Mouse (Mus musculus): ENCODE results near the gene Gm16223. TPM values are rescaled to one million over a fixed set of nuclear protein-coding genes. Genes with fewer than 3 reads are reported as not detected.

Gm16223 gene
- not detected in 2 replicates for polyA plus RNA-seq (2012; ENCODE audit: insufficient read depth, insufficient read length, missing spikeins)

DNA sequence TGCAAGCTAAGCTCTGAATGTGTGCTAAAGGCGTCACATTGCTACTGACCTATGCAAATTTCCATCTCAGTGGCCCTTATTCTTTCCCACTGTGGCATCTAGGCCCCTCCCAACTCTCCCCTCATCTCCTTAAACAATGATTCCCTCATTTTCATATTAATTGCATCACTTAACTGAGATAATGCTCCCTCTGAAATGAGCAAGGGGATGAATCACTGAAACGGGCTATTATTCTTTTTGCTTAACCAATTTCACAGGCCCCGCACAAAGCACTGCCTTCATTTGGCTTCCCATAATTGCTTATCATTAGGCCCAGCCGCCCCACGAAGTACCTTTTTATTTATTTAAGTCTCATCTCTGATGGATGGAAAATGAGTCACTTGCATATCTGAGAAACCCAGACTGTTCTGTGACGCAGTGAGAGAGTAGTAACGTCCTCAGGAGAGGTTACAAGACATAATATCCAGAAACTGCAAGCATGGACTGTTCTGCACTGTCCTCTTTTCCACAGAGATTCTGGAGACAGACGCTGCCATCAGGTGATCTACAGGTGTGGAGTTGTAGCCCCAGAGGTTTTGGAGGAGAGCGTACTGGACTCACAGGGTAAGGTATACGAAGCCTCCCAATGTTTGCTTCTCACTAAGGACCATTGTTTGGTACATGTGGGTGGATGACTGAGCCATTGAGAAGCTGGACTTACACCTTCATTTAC, at the start of gene Gm16223:
Gm16223 (plus strand) TSS at position 485 of the 712 bp plus-strand sequence.
- Histone ChIP-seq H3K4me3 (ENCODE audit: insufficient read depth, low read depth, low read length) (no peak within 1 kb of the TSS), H3K27ac (replicated peaks; ENCODE audit: low read depth, low read length) (no peak within 1 kb of the TSS), H3K4me1 (ENCODE audit: control insufficient read depth, insufficient read depth, insufficient read length, low read length) (no peaks in the 10 kb centered on the region)

DNA sequence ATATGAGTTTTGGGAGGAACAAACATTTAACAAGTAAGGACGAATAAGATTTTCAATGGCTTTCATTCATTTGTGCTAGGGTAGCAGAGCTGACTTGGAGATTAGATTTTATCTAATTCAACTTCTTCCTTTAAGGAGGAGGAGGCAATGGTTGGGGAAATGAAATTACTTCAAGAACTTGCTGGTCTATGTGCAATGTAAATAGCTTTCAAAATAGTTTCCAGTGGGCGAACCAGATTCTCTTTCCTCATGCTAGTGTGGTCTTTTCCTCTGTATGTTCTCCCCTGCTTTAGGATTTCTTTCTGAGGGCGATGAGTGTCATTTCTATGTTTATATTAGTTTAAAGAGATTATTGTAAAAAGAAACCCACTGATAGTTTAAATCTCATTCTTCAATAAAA, 45.7 kb upstream of the Gm16223 start:
- Histone ChIP-seq H3K27ac (replicated peaks; ENCODE audit: low read depth, low read length) (no peak overlapping the region), H3K4me1 (ENCODE audit: control insufficient read depth, insufficient read depth, insufficient read length, low read length) (no peaks in the 10 kb centered on the region), H3K4me3 (ENCODE audit: insufficient read depth, low read depth, low read length) (no peak overlapping the region)

DNA sequence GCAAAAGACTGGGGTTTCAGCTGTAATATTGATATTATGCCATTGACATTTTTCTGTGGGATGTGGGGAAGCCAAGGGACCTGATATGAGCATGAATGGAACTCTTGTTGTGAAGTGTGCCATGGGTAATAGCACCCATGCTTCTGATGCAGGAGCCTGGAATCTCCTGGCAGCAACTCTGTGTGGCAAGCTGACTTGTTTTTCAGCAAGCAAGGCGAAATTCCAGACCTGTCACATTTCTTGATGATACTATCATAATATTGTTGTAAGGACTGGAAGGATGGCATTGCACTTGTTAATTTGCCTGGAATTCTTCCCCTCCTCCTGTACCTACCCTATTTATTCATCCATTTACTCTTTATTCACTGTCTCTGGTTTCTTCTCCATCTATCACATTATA, 44.2 kb upstream of the Gm16223 start:
- Histone ChIP-seq H3K27ac (replicated peaks; ENCODE audit: low read depth, low read length) (no peak overlapping the region), H3K4me3 (ENCODE audit: insufficient read depth, low read depth, low read length) (no peak overlapping the region), H3K4me1 (ENCODE audit: control insufficient read depth, insufficient read depth, insufficient read length, low read length) (no peaks in the 10 kb centered on the region)

DNA sequence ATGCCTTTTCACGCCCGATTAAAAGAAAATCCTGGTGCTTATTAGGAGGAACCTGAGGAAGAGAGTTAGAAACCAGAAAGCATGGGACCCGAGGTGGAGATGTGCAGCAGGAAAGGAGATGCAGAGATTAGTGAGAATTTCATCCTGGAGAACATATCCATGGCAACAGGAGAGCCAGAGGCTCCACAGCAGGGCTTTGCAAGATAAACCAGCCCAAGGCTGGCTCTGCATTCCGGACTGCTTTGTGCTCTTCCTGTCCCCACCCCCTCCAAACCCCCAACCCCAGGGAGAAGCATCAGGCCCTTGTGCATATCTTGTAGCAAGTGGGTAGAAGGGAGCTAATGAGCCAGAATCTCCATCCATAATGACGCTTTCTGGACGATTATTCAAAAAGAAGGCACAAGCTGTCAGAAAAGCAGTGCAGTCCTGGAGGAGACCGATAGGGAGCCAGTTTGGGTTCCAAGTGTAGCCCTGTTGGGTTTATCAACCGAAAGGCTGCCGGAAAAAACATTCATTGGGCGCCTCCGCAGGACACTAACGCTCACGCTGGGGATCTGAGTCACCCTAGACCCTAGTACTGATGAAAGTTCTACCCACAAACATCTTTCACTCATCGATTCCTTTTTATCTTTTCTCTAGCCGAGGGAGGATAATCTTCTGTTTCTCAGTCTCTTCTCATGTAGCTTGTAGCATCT, 31.2 kb upstream of the Gm16223 start:
- no peak overlapping the region for H3K4me3 ChIP-seq (ENCODE audit: insufficient read depth, low read depth, low read length)
- H3K27ac ChIP-seq (replicated peaks; ENCODE audit: low read depth, low read length), result no peak overlapping the region
- no peaks in the 10 kb centered on the region for H3K4me1 ChIP-seq (ENCODE audit: control insufficient read depth, insufficient read depth, insufficient read length, low read length)

DNA sequence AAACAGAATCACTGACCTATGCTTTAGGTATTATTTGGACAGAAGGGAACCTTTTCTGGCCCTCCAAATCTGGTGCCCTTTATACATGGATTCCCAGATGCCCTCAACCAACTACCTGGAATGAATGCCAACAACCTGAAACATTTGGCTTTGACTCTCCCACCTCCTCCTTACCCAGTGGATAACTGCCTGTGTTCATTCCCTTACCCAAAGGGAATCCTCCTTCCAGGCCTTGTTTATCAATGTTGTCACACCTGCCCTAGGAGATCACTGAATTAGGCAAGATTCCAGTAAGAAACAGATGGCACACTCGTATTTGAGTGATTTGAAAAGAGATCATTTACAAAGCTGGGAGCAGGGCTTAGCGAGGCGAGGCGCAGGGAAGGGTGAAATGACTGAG, 13.1 kb upstream of the Gm16223 start:
- Histone ChIP-seq H3K4me1 (ENCODE audit: control insufficient read depth, insufficient read depth, insufficient read length, low read length) (no peaks in the 10 kb centered on the region), H3K4me3 (ENCODE audit: insufficient read depth, low read depth, low read length) (no peak overlapping the region), H3K27ac (replicated peaks; ENCODE audit: low read depth, low read length) (no peak overlapping the region)

DNA sequence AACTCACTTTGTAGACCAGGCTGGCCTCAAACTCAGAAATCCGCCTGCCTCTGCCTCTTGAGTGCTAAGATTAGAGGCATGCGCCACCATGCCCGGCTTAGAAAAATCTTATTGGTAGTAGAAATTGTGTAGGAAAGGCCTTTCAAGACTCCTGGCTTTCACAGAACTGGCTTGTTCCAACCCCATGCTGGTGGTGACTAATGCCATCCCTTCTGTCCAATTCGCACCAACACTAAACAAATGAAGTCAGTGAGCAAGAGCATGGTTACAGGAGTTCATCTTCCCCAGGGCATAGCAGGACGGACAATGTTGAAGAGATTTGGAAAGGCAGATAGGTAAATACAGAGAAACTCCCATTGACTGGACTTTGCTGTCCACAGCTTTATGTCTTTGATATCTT, 12.6 kb upstream of the Gm16223 start:
- Histone ChIP-seq H3K4me3 (ENCODE audit: insufficient read depth, low read depth, low read length) (no peak overlapping the region), H3K27ac (replicated peaks; ENCODE audit: low read depth, low read length) (no peak overlapping the region), H3K4me1 (ENCODE audit: control insufficient read depth, insufficient read depth, insufficient read length, low read length) (no peaks in the 10 kb centered on the region)

DNA sequence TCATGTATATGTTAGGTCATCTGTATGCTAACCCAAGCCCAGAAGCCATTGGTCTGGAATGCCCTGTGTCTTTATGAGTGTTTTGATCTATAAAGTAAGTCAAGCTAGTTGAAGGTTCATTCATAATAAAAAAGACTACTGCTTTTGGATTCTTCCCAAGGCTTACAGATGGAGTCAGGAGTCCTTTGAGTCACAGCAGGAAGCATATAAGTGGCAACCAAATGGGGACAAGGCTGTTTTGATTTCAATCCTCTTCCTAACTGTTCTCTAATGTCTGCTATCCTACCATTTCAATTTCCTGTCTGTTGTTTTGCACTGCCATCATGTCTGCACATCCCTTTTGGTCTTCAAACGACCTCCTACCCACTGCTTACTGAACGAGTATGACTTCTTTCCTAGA, 2.7 kb upstream of the Gm16223 start:
- H3K4me1 ChIP-seq (ENCODE audit: control insufficient read depth, insufficient read depth, insufficient read length, low read length), result no peaks in the 10 kb centered on the region
- no peak overlapping the region for H3K27ac ChIP-seq (replicated peaks; ENCODE audit: low read depth, low read length)
- H3K4me3 ChIP-seq (ENCODE audit: insufficient read depth, low read depth, low read length), result no peak overlapping the region

DNA sequence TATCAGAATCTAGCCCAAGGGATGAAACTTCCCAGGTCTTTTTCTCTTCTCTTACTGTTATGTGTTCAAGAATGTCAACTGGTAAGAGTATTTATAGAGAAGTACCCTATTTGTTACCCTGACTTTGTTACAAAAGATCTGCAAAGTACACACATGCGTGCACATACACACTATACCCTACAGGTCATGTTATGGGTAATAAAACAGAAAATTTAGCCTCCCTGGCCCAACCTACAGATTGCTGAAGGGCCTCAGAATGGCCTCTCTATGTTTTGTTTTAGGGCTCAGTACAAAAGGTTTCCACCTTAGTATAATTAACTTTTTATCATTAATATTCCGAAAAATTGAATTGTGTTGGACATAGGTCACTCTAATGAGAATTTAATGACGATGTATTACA, 685 bp upstream of the Gm16223 start:
- Histone ChIP-seq H3K27ac (replicated peaks; ENCODE audit: low read depth, low read length) (no peak overlapping the region), H3K4me1 (ENCODE audit: control insufficient read depth, insufficient read depth, insufficient read length, low read length) (no peaks in the 10 kb centered on the region), H3K4me3 (ENCODE audit: insufficient read depth, low read depth, low read length) (no peak overlapping the region)

DNA sequence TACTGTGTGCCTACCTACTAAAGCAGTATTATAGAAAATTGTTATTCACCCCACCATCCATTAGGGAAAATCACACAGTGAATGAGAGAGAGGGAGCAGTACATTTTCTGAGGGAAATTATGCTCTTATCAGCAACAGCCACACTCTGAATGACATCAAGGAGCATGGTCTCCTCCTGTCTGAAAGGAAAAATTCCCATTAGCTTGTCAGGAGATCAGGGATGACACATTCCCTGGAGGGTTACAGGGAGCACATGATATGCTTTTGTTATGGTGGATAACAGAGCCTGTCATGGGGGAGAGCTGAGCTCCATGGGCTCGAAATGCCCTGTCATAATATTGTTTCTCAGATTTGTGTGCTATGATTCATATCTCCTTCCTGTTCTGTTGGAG, 424 bp downstream of the Gm16223 start:
- Histone ChIP-seq H3K4me3 (ENCODE audit: insufficient read depth, low read depth, low read length) (no peak overlapping the region), H3K27ac (replicated peaks; ENCODE audit: low read depth, low read length) (no peak overlapping the region), H3K4me1 (ENCODE audit: control insufficient read depth, insufficient read depth, insufficient read length, low read length) (no peaks in the 10 kb centered on the region)

DNA sequence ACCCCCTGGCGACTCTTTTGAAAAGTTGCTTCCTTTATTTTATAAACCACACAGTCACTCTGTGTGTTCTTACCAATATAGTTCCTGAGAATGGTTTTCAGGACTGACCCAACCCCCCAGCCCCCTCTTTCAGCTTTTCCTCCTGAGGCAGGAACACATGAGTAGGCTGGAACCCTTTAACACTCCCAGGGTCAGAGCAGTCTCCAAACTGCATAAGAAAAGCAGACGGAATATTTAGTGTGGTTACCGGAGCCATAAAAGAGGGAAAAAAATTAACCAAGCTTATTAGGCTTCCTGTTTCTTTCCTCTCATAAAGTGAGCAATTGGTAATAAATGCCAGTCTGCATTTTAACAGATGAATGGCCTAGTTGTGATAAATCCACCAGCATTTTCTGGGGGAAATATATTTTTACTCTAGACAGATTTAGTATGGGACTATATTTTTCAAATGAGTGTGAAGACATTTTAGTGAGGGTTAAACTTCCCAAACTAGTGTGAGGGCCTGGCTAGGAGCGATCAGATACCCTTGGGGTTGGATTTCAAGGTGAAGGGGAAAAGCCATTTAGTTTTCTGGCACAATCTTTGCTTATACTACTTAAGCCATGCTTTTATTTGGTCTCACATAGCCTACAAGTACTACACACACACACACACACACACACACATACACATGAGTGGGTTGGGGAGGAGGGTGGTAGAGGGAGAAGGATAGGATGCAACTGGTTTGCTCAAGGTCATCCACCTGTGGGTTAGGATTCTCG, 49.0 kb downstream of the Gm16223 start:
- Histone ChIP-seq H3K27ac (replicated peaks; ENCODE audit: low read depth, low read length) (no peak overlapping the region), H3K4me1 (ENCODE audit: control insufficient read depth, insufficient read depth, insufficient read length, low read length) (no peaks in the 10 kb centered on the region), H3K4me3 (ENCODE audit: insufficient read depth, low read depth, low read length) (no peak overlapping the region)

DNA sequence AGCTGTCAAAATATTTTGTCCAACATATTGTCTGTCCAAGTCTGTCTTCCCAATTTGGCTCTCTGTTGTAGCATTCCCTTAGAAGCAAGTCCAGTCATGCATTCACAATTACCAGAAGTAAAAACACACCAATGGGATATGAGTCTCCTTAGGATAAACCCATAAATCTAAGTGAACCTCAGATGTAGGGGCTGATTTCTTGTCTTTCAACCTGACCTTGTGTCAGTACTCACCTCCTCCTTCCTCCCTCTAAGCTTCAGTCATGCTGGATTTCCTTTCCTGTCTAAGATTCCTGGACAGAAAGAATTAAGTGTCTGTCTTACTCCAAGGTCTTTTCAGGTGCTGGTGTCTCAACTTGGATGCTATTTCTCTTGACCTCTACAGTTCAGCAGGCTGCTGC, 57.8 kb downstream of the Gm16223 start:
- Histone ChIP-seq H3K4me3 (ENCODE audit: insufficient read depth, low read depth, low read length) (no peak overlapping the region), H3K27ac (replicated peaks; ENCODE audit: low read depth, low read length) (no peak overlapping the region), H3K4me1 (ENCODE audit: control insufficient read depth, insufficient read depth, insufficient read length, low read length) (no peaks in the 10 kb centered on the region)

DNA sequence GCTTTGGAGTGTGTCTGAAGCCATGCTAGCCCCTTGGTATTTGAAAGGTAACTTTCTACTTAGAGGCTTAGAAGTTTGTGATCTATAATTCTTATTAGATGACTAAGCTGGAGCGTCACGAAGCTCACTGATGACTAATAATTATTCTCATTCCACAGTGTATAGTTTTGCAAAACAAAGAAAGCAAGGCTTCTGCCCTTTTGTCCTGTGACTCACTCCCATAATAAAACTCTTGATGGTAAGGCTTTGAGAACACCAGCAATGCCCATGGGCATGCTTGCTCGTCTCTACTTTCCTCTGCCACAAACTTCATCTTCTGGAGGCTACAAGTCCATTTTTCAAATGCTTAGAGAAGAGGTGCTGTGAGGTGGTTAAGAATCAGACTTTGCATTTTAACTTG, 87.9 kb downstream of the Gm16223 start:
- Histone ChIP-seq H3K4me1 (ENCODE audit: control insufficient read depth, insufficient read depth, insufficient read length, low read length) (no peaks in the 10 kb centered on the region), H3K4me3 (ENCODE audit: insufficient read depth, low read depth, low read length) (no peak overlapping the region), H3K27ac (replicated peaks; ENCODE audit: low read depth, low read length) (no peak overlapping the region)

DNA sequence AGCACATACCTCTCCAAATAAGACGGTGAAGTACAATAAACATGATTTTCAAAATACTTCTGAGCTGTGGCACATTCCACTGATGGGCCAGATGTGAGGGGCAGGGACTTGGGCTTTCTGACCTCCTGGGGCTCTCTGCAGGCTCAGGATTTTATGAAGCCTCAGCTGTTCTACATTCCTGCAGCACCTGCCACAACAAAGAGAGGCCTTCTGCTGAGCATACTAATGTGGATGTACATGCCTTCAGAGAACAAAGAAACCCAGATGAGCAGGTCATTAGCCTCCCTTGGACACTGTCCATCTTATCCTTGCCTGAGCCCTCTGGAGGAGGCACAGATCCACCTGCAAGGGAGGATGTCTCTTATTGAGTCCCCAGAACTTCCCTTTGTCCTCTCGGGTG, 97.0 kb downstream of the Gm16223 start:
- H3K27ac ChIP-seq (replicated peaks; ENCODE audit: low read depth, low read length), result no peak overlapping the region
- no peaks in the 10 kb centered on the region for H3K4me1 ChIP-seq (ENCODE audit: control insufficient read depth, insufficient read depth, insufficient read length, low read length)
- H3K4me3 ChIP-seq (ENCODE audit: insufficient read depth, low read depth, low read length), result no peak overlapping the region

DNA sequence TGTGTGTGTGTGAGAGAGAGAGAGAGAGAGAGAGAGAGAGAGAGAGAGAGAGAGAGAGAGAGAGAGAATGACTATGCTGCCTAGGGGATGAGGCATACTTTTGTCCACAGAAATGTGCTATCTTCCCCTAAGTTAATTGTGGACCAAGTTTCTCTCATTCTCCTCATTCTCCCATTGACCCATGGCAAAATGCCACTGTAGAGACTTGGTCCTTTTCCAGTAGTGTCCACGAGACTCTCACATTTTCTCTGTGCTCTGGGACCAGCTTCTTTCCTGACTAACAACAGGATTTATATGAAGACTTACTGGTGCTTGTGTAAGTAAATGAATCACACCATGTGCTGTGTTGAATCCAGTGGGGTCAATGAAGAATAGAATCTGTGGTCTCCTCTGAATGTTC, 98.6 kb downstream of the Gm16223 start:
- Histone ChIP-seq H3K4me3 (ENCODE audit: insufficient read depth, low read depth, low read length) (no peak overlapping the region), H3K27ac (replicated peaks; ENCODE audit: low read depth, low read length) (no peak overlapping the region), H3K4me1 (ENCODE audit: control insufficient read depth, insufficient read depth, insufficient read length, low read length) (no peaks in the 10 kb centered on the region)

DNA sequence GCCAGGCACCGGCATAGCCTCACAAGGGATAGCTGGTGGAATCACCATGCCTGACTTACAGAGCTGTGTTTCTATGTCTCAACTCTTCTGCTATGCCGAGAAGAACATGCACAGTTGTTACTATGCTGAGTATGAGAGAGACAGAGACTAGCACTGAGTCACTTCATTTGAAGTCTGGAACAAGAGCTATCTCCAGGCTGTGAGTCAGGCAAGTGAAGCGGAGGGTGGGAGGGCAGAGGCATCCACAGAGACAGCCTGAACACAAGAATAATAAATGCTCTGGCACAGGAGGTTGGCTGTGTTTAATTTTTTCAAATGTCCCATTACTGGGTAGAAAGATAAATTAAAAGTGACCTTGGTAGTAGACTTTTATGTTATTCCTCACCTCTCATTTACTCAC, 100.3 kb downstream of the Gm16223 start:
- H3K4me3 ChIP-seq (ENCODE audit: insufficient read depth, low read depth, low read length), result no peak overlapping the region
- H3K27ac ChIP-seq (replicated peaks; ENCODE audit: low read depth, low read length), result no peak overlapping the region
- H3K4me1 ChIP-seq (ENCODE audit: control insufficient read depth, insufficient read depth, insufficient read length, low read length), result no peaks in the 10 kb centered on the region
